Mouse (Mus musculus) midbrain, embryonic 12.5 days (tissue): ENCODE results near the gene Lrrc74a. TPM values are rescaled to one million over a fixed set of nuclear protein-coding genes. Genes with fewer than 3 reads are reported as not detected.

Experiments
- ATAC-seq: fragments of 200-750 bp; cut with Nextera tagmentation; 2 replicates; pipeline ENCODE4 v1.8.0; 2017; ENCODE audit warnings: low read depth, moderate TSS enrichment, moderate library complexity; ENCODE audit not compliant: low FRiP score
- H3K27ac ChIP-seq: fragments of 300-500 bp; sonication (generic); replicated peaks from 2 replicates; pipeline ENCODE4 v1.5.1; 2016; ENCODE audit warnings: mild to moderate bottlenecking
- H3K27me3 ChIP-seq: fragments of 300-500 bp; sonication (generic); 2 replicates; pipeline ENCODE4 v1.6.1; 2016; ENCODE audit warnings: mild to moderate bottlenecking
- H3K36me3 ChIP-seq: fragments of 300-500 bp; sonication (generic); 2 replicates; pipeline ENCODE4 v1.6.1; 2016
- H3K4me1 ChIP-seq: fragments of 300-500 bp; sonication (generic); 2 replicates; pipeline ENCODE4 v1.6.1; 2016
- H3K4me2 ChIP-seq: fragments of 300-500 bp; sonication (generic); replicated peaks from 2 replicates; pipeline ENCODE4 v1.6.1; 2016; ENCODE audit warnings: mild to moderate bottlenecking, moderate library complexity
- H3K4me3 ChIP-seq: fragments of 300-500 bp; sonication (generic); 2 replicates; pipeline ENCODE4 v1.5.1; 2016; ENCODE audit warnings: mild to moderate bottlenecking
- H3K9ac ChIP-seq: fragments of 300-500 bp; sonication (generic); replicated peaks from 2 replicates; pipeline ENCODE4 v1.6.1; 2016; ENCODE audit warnings: mild to moderate bottlenecking, moderate library complexity
- H3K9me3 ChIP-seq: fragments of 300-500 bp; sonication (generic); 2 replicates; pipeline ENCODE4 v1.6.1; 2016; ENCODE audit warnings: mild to moderate bottlenecking
- WGBS: fragments of 180-500 bp; shearing (Covaris S2); methylation state at CpG from one replicate; pipeline ENCODE4 v1.1.7; 2016; 5-methylcytosine and 5-hydroxymethylcytosine counted together
- polyA plus RNA-seq: library from polyadenylated mRNA; unstranded; fragments of >200 nt; fragmentation: Nextera tagmentation; extraction: Ambion mirVana; gene quantifications from 2 replicates; pipeline ENCODE4 v1.2.1, GENCODE M21; 2016

Lrrc74a gene
- polyA plus RNA-seq, 1 experiment from 2014 or later: not detected

DNA sequence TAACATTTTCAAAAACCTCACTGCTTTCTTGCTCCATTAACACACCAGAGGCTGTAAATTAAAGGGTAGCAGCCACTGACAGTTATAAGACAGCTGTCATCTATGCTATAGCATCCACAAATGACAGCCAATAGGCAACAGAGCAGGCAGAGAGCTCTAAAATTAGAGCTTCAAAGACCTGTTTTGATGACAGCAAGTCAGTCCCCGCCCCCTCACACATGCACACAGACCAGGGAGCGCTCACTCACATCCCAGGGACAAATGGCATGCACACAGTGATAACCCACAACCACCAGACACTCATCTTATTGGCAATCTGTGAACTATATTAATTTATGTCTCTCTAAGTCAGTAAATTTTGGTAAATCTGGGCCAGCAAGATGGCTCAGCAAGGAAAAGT, 9.9 kb upstream of the Lrrc74a start:
- no peak overlapping the region for H3K27ac ChIP-seq
- H3K4me2 ChIP-seq: no peak overlapping the region
- peaks cover 10% of the 10 kb centered on the region for H3K4me1 ChIP-seq
- H3K4me3 ChIP-seq: no peak overlapping the region
- 77% methylated on average over 2 of the region's 2 CpGs for WGBS
- no peaks in the 10 kb centered on the region; the same call in 1 of the 2 replicates for H3K27me3 ChIP-seq
- ATAC-seq: no peak
- no peaks in the 10 kb centered on the region for H3K9me3 ChIP-seq
- H3K9ac ChIP-seq: no peak overlapping the region
- 0 out of 2 replicates have a peak, but pooled peaks cover 7% of the 10 kb centered on the region for H3K36me3 ChIP-seq

DNA sequence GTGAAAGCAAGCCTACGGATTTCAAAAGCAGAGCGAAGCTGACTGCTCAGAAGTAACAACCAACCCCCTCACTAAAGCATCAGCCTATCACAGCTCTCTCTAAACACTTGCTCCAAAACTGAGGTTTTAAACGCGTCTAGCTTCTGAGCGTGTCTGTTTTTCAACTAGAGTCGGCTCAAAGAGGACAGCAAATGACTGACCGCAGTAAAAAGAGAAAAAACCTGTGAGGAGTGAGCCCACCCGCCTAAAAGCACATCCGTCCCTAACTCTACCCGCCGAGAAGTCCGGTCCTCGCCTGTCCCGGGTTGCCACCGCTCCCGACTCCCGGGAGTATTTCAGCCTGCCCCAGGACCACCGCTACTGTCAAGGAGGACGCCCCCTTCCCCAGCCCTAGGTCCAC, 8.5 kb upstream of the Lrrc74a start:
- Histone ChIP-seq H3K9ac (peak overlapping the region; percentile 80), H3K4me1 (peaks cover 10% of the 10 kb centered on the region), H3K27ac (peak overlapping the region; percentile 64; the same call in 1 of the 2 replicates), H3K4me3 (peak overlapping the region; percentile 75), H3K36me3 (0 out of 2 replicates have a peak, but pooled peaks cover 7% of the 10 kb centered on the region), H3K9me3 (no peaks in the 10 kb centered on the region), H3K27me3 (no peaks in the 10 kb centered on the region; the same call in 1 of the 2 replicates), H3K4me2 (peak overlapping the region; percentile 95)
- peak; percentile 16; the same call in 1 of the 2 replicates for ATAC-seq
- 0% methylated on average over 19 of the region's 19 CpGs for WGBS

- Histone ChIP-seq H3K4me3 (peak within 1 kb of the TSS; percentile 75), H3K27me3 (no peaks in the 10 kb centered on the region; the same call in 1 of the 2 replicates), H3K4me2 (peak within 1 kb of the TSS; percentile 95), H3K27ac (peak within 1 kb of the TSS; percentile 64; the same call in 1 of the 2 replicates), H3K9ac (peak within 1 kb of the TSS; percentile 80), H3K36me3 (0 out of 2 replicates have a peak, but pooled peaks cover 7% of the 10 kb centered on the region), H3K4me1 (peaks cover 10% of the 10 kb centered on the region), H3K9me3 (no peaks in the 10 kb centered on the region)
- WGBS: under 1% methylated on average over 44 of the region's 44 CpGs
- peak; percentile 99 for ATAC-seq
These were observed 8.0 kb upstream of the Lrrc74a start, which contains the start of gene Angel1 for GRCm38 (mm10) chr12:86726120-86726640. TSS of gene Angel1 (minus strand) at chr12:86726460.

DNA sequence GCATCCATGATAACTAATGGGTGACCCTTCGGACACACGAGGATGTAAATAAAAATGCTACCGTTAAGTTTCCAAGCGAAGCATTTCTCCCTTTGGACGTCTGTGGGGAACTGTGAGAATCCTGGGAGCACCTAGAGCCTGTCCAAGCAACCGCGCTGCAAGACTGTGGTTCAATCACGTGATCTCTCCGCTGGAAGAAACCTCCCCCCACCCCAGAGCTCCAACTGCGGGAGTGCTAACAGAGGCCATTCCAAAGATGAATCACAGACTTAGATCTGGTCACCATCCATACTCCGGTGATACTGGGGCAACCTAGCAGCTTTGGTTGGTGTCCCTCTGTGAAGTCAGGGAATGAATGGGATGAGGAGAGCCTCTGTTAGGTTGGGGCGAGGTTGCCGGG, 26.9 kb downstream of the Lrrc74a start:
- H3K9me3 ChIP-seq: 0 out of 2 replicates have a peak, but pooled peaks cover 2% of the 10 kb centered on the region
- 0 out of 2 replicates have a peak, but pooled peaks cover 6% of the 10 kb centered on the region for H3K27me3 ChIP-seq
- H3K36me3 ChIP-seq: no peaks in the 10 kb centered on the region
- H3K27ac ChIP-seq: no peak overlapping the region
- 76% methylated on average over 13 of the region's 13 CpGs for WGBS
- no peak overlapping the region for H3K4me3 ChIP-seq
- H3K4me2 ChIP-seq: no peak overlapping the region
- ATAC-seq: no peak
- H3K4me1 ChIP-seq: no peaks in the 10 kb centered on the region
- H3K9ac ChIP-seq: no peak overlapping the region

- H3K36me3 ChIP-seq: no peaks in the 10 kb centered on the region
- no peak for ATAC-seq
- H3K4me2 ChIP-seq: no peak overlapping the region
- H3K4me3 ChIP-seq: no peak overlapping the region
- 87% methylated on average over 6 of the region's 6 CpGs for WGBS
- no peak overlapping the region for H3K9ac ChIP-seq
- no peak overlapping the region for H3K27ac ChIP-seq
- 0 out of 2 replicates have a peak, but pooled peaks cover 2% of the 10 kb centered on the region for H3K9me3 ChIP-seq
- peaks cover 15% of the 10 kb centered on the region; the same call in 1 of the 2 replicates for H3K27me3 ChIP-seq
- H3K4me1 ChIP-seq: peaks cover 4% of the 10 kb centered on the region; the same call in 1 of the 2 replicates
These were observed 29.9 kb downstream of the Lrrc74a start for GRCm38 (mm10) chr12:86764060-86764459.

DNA sequence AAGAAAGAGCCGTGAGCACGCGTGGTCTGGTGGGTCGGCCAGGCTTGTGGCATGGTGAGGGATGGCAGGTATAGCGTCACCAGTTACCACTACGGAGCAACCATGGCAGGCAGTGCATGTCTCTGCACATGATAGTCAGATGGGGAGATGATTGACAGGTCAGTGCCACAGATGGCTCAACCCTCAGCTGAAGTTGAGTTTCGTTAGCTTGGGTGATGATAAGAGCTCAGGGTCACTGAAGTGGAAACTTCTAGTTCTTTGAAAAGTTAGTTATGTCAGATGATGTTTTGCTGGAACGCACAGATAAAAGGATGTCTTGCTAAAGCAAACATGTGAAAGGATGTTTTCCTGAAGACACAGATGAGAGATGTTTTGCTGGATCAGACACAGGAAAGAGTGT, 32.3 kb downstream of the Lrrc74a start:
- Histone ChIP-seq H3K9me3 (no peaks in the 10 kb centered on the region), H3K4me1 (peaks cover 20% of the 10 kb centered on the region), H3K27ac (no peak overlapping the region), H3K36me3 (no peaks in the 10 kb centered on the region), H3K4me2 (no peak overlapping the region), H3K9ac (no peak overlapping the region), H3K4me3 (no peak overlapping the region), H3K27me3 (peaks cover 19% of the 10 kb centered on the region)
- no peak for ATAC-seq
- WGBS: 89% methylated on average over 8 of the region's 8 CpGs

GRCm38 (mm10) chr12:86767868-86768631, 33.9 kb downstream of the Lrrc74a start:
- WGBS: 38% methylated on average over 20 of the region's 20 CpGs
- H3K9ac ChIP-seq: no peak overlapping the region
- peaks cover 19% of the 10 kb centered on the region for H3K27me3 ChIP-seq
- H3K4me3 ChIP-seq: no peak overlapping the region
- H3K27ac ChIP-seq: no peak overlapping the region
- no peaks in the 10 kb centered on the region for H3K36me3 ChIP-seq
- H3K4me2 ChIP-seq: no peak overlapping the region
- H3K4me1 ChIP-seq: peaks cover 28% of the 10 kb centered on the region
- ATAC-seq: peak; percentile 7; the same call in 1 of the 2 replicates
- H3K9me3 ChIP-seq: no peaks in the 10 kb centered on the region

DNA sequence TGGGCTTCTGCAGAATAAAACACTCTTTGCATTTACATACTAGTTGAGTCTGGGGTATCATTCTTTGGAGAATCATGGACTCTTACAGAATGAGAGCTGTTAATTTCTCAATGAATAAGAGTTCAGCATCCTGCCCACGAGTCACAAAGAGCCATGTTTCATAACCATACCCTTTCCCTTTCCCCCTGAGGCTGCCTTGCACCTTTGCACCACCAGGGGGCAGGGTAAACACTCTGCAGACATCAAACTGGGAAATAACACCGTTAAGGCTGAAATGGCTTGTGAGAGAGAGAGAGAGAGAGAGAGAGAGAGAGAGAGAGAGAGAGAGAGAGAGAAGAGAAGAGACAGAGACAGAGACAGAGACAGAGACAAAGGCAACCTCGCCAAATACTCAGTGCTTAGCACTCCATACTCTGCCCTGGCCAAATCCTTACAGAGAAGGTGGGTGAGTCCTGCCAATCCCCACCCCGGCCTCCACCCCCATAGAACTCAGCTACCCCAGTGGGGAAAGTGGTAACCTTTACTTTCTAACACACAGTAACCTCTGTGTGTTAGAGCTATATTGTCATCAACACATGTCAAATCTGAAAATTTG, 34.9 kb downstream of the Lrrc74a start:
- ATAC-seq: no peak
- no peak overlapping the region for H3K4me2 ChIP-seq
- H3K4me3 ChIP-seq: no peak overlapping the region
- WGBS: 38% methylated on average over 4 of the region's 4 CpGs
- no peaks in the 10 kb centered on the region for H3K9me3 ChIP-seq
- H3K36me3 ChIP-seq: no peaks in the 10 kb centered on the region
- H3K9ac ChIP-seq: no peak overlapping the region
- H3K27ac ChIP-seq: no peak overlapping the region
- peaks cover 19% of the 10 kb centered on the region for H3K27me3 ChIP-seq
- H3K4me1 ChIP-seq: peaks cover 28% of the 10 kb centered on the region

- no peak for ATAC-seq
- H3K4me1 ChIP-seq: peaks cover 28% of the 10 kb centered on the region
- no peak overlapping the region for H3K9ac ChIP-seq
- H3K4me3 ChIP-seq: no peak overlapping the region
- no peaks in the 10 kb centered on the region for H3K36me3 ChIP-seq
- H3K4me2 ChIP-seq: no peak overlapping the region
- 0 out of 2 replicates have a peak, but pooled peaks cover 4% of the 10 kb centered on the region for H3K9me3 ChIP-seq
- peaks cover 19% of the 10 kb centered on the region for H3K27me3 ChIP-seq
- H3K27ac ChIP-seq: 0 out of 2 replicates have a peak overlapping the region, but pooled peaks have one; percentile 35
These were observed 35.6 kb downstream of the Lrrc74a start for GRCm38 (mm10) chr12:86769819-86770218.

DNA sequence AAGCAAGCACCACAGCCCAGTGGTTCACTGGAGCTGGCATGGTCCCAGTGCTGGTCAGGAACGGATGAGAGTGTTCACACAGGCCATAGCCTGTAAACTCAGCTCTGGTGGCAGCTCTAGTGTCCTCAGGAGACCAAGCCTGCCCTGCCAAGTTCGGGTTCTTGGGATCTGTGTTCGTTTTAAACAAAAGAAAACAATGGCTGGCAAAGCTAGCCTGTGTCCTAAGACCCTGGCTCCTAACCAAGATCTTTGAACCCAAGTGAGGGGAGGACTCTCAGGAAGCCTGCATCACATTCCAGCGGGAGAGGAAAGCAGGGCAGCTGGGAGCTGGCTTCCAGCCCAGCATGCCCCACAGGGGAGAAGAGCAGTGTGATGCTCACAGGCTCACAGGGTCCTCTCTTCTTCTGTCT, 36.1 kb downstream of the Lrrc74a start:
- H3K27me3 ChIP-seq: peaks cover 19% of the 10 kb centered on the region
- no peak for ATAC-seq
- H3K27ac ChIP-seq: 0 out of 2 replicates have a peak overlapping the region, but pooled peaks have one; percentile 35
- no peak overlapping the region for H3K4me3 ChIP-seq
- H3K9me3 ChIP-seq: 0 out of 2 replicates have a peak, but pooled peaks cover 4% of the 10 kb centered on the region
- H3K4me1 ChIP-seq: peaks cover 28% of the 10 kb centered on the region
- no peak overlapping the region for H3K4me2 ChIP-seq
- 22% methylated on average over 4 of the region's 4 CpGs for WGBS
- no peak overlapping the region for H3K9ac ChIP-seq
- no peaks in the 10 kb centered on the region for H3K36me3 ChIP-seq

DNA sequence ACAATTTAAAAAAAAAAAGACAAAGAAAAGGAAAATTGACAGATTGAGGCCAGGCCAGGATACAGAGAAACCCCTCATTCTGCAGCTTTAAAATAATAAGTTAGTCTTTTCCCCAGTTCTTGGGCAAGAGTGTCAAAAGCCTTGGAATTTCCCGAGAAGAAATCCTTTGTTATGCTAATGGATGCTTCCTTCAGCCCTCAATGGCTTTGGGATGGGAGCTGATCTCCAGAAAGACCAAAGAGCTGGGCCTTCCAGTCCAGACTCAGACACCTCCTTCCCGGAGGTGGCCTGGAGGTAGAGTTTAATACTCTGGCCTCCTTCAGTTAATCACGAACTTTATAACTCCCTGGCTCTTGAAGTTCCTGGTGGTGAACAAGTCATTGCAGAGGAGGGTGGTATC, 36.8 kb downstream of the Lrrc74a start:
- Histone ChIP-seq H3K27ac (no peak overlapping the region), H3K4me1 (peaks cover 28% of the 10 kb centered on the region), H3K27me3 (peaks cover 19% of the 10 kb centered on the region), H3K9me3 (0 out of 2 replicates have a peak, but pooled peaks cover 4% of the 10 kb centered on the region), H3K36me3 (no peaks in the 10 kb centered on the region), H3K4me3 (no peak overlapping the region), H3K4me2 (no peak overlapping the region), H3K9ac (no peak overlapping the region)
- ATAC-seq: no peak
- 6% methylated on average over 3 of the region's 3 CpGs for WGBS
